Mouse (Mus musculus): ENCODE results near the gene Khdrbs1. TPM values are rescaled to one million over a fixed set of nuclear protein-coding genes. Genes with fewer than 3 reads are reported as not detected.

Gene Khdrbs1
- polyA plus RNA-seq (2014; fragmentation: Nextera tagmentation; extraction: Ambion mirVana) = 119 and 154 TPM in 2 replicates

- under 1% methylated on average over 76 of the region's 76 CpGs for WGBS
- peak; percentile 93 for ATAC-seq (ENCODE audit: low FRiP score, low TSS enrichment)
Measured at GRCm38 (mm10) chr4:129742232-129743009, at the start of gene Khdrbs1. Khdrbs1 (minus strand) TSS chr4:129742303.

DNA sequence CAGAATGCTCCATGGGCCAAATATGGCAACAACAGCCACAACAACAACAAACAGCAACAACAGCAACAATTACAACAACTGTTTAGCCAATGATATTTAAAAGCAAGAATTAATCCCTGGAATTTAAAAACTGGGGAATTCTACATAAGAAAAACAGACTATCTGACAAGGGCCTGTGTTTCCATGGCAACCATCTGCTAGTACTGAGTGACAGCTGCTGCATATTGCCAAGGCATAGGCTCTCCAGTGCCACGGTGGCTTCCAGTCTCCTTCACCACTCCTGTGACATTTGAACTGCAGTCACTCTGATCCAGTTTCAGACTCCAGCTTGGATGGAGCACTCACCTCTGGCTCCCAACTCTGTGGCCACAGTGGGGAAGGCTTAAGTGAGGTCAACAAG lies 49.3 kb upstream of the Khdrbs1 start:
- ATAC-seq (ENCODE audit: low FRiP score, low TSS enrichment) = no peak
- WGBS = 3% methylated on average over 1 of the region's 1 CpGs
- H3K4me1 ChIP-seq (ENCODE audit: control insufficient read depth, insufficient read depth, low read length) = peaks cover 18% of the 10 kb centered on the region

More at GRCm38 (mm10) chr4:129742232-129743009, at the start of gene Khdrbs1:
- H3K4me2 ChIP-seq (ENCODE audit: low read length) = peak within 1 kb of the TSS; percentile 71
- 0 out of 2 replicates have a peak, but pooled peaks cover under 1% of the 10 kb centered on the region for H3K36me3 ChIP-seq (ENCODE audit: control insufficient read depth, insufficient read depth, low read length)
- H3K4me1 ChIP-seq (ENCODE audit: control insufficient read depth, insufficient read depth, low read length) = peaks cover 24% of the 10 kb centered on the region
- H3K4me3 ChIP-seq (replicated peaks; ENCODE audit: low read depth, low read length) = peak within 1 kb of the TSS; percentile 100
- peak; percentile 100 for DNase-seq
- H3K27ac ChIP-seq (replicated peaks; ENCODE audit: low read depth, low read length) = peak within 1 kb of the TSS; percentile 100
- H3K27me3 ChIP-seq (ENCODE audit: control insufficient read depth, insufficient read depth, low read length) = no peaks in the 10 kb centered on the region
- H3K9me3 ChIP-seq (ENCODE audit: control insufficient read depth, low read length) = no peaks in the 10 kb centered on the region
- H3K9ac ChIP-seq (replicated peaks; ENCODE audit: low read length) = peak within 1 kb of the TSS; percentile 99

GRCm38 (mm10) chr4:129790475-129790874 lies 48.4 kb upstream of the Khdrbs1 start:
- H3K4me1 ChIP-seq (ENCODE audit: control insufficient read depth, insufficient read depth, low read length) = peaks cover 16% of the 10 kb centered on the region
- no peaks in the 10 kb centered on the region for H3K9me3 ChIP-seq (ENCODE audit: control insufficient read depth, low read length)
- no peaks in the 10 kb centered on the region for H3K36me3 ChIP-seq (ENCODE audit: control insufficient read depth, insufficient read depth, low read length)
- no peak overlapping the region for H3K9ac ChIP-seq (replicated peaks; ENCODE audit: low read length)
- ATAC-seq (ENCODE audit: low FRiP score, low TSS enrichment) = no peak
- H3K27me3 ChIP-seq (ENCODE audit: control insufficient read depth, insufficient read depth, low read length) = no peaks in the 10 kb centered on the region
- no peak overlapping the region for H3K27ac ChIP-seq (replicated peaks; ENCODE audit: low read depth, low read length)
- no peak overlapping the region for H3K4me2 ChIP-seq (ENCODE audit: low read length)
- H3K4me3 ChIP-seq (replicated peaks; ENCODE audit: low read depth, low read length) = no peak overlapping the region
- DNase-seq = no peak
- WGBS = 80% methylated on average over 3 of the region's 3 CpGs

More for the DNA sequence above, 49.3 kb upstream of the Khdrbs1 start:
- Histone ChIP-seq H3K27ac (replicated peaks; ENCODE audit: low read depth, low read length) (peak overlapping the region; percentile 55; the same call in 1 of the 2 replicates), H3K9me3 (ENCODE audit: control insufficient read depth, low read length) (no peaks in the 10 kb centered on the region), H3K27me3 (ENCODE audit: control insufficient read depth, insufficient read depth, low read length) (no peaks in the 10 kb centered on the region), H3K9ac (replicated peaks; ENCODE audit: low read length) (no peak overlapping the region), H3K4me3 (replicated peaks; ENCODE audit: low read depth, low read length) (no peak overlapping the region), H3K36me3 (ENCODE audit: control insufficient read depth, insufficient read depth, low read length) (no peaks in the 10 kb centered on the region), H3K4me2 (ENCODE audit: low read length) (no peak overlapping the region)
- peak; percentile 83 for DNase-seq

- Histone ChIP-seq H3K4me3 (replicated peaks; ENCODE audit: low read depth, low read length) (no peak overlapping the region), H3K9me3 (ENCODE audit: control insufficient read depth, low read length) (no peaks in the 10 kb centered on the region), H3K9ac (replicated peaks; ENCODE audit: low read length) (no peak overlapping the region), H3K4me2 (ENCODE audit: low read length) (no peak overlapping the region), H3K4me1 (ENCODE audit: control insufficient read depth, insufficient read depth, low read length) (peaks cover 10% of the 10 kb centered on the region), H3K36me3 (ENCODE audit: control insufficient read depth, insufficient read depth, low read length) (no peaks in the 10 kb centered on the region), H3K27ac (replicated peaks; ENCODE audit: low read depth, low read length) (no peak overlapping the region), H3K27me3 (ENCODE audit: control insufficient read depth, insufficient read depth, low read length) (no peaks in the 10 kb centered on the region)
- DNase-seq (no peak), ATAC-seq (ENCODE audit: low FRiP score, low TSS enrichment) (no peak)
- 89% methylated on average over 2 of the region's 2 CpGs for WGBS
Measured at GRCm38 (mm10) chr4:129789635-129790034, 47.5 kb upstream of the Khdrbs1 start.

- no peak overlapping the region for H3K4me3 ChIP-seq (replicated peaks; ENCODE audit: low read depth, low read length)
- DNase-seq = no peak
- no peaks in the 10 kb centered on the region for H3K27me3 ChIP-seq (ENCODE audit: control insufficient read depth, insufficient read depth, low read length)
- no peak overlapping the region for H3K9ac ChIP-seq (replicated peaks; ENCODE audit: low read length)
- no peaks in the 10 kb centered on the region for H3K36me3 ChIP-seq (ENCODE audit: control insufficient read depth, insufficient read depth, low read length)
- no peak for ATAC-seq (ENCODE audit: low FRiP score, low TSS enrichment)
- no peaks in the 10 kb centered on the region for H3K9me3 ChIP-seq (ENCODE audit: control insufficient read depth, low read length)
- H3K4me1 ChIP-seq (ENCODE audit: control insufficient read depth, insufficient read depth, low read length) = peaks cover 10% of the 10 kb centered on the region
- H3K27ac ChIP-seq (replicated peaks; ENCODE audit: low read depth, low read length) = no peak overlapping the region
- no peak overlapping the region for H3K4me2 ChIP-seq (ENCODE audit: low read length)
- WGBS = 82% methylated on average over 8 of the region's 8 CpGs
Measured at GRCm38 (mm10) chr4:129788693-129789092, 46.6 kb upstream of the Khdrbs1 start.

GRCm38 (mm10) chr4:129785178-129785577 lies 43.1 kb upstream of the Khdrbs1 start:
- Histone ChIP-seq H3K4me2 (ENCODE audit: low read length) (no peak overlapping the region), H3K4me3 (replicated peaks; ENCODE audit: low read depth, low read length) (no peak overlapping the region), H3K36me3 (ENCODE audit: control insufficient read depth, insufficient read depth, low read length) (no peaks in the 10 kb centered on the region), H3K9ac (replicated peaks; ENCODE audit: low read length) (no peak overlapping the region), H3K27me3 (ENCODE audit: control insufficient read depth, insufficient read depth, low read length) (no peaks in the 10 kb centered on the region), H3K27ac (replicated peaks; ENCODE audit: low read depth, low read length) (no peak overlapping the region), H3K9me3 (ENCODE audit: control insufficient read depth, low read length) (no peaks in the 10 kb centered on the region), H3K4me1 (ENCODE audit: control insufficient read depth, insufficient read depth, low read length) (peaks cover 4% of the 10 kb centered on the region; the same call in 1 of the 2 replicates)
- 4% methylated on average over 4 of the region's 4 CpGs for WGBS
- ATAC-seq (ENCODE audit: low FRiP score, low TSS enrichment) (no peak), DNase-seq (peak; percentile 96)

DNA sequence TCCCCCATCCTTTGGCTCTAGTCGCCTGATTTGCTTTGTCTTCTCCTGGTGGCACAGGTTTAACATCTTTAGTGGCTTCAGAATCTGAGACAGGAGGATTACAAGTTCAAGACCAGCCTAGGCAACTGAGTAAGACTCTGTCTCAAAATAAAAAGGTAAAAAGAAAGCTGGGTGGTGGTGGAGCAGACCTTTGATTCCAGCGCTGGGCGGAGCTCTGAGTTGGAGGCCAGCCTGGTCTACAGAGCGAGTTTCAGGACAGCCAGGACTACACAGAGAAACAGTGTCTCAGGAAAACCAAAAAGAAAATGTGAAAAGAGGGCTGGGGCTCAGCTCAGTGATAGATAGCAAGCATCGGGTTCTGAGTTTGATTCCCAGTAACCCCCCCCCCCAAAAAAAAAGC lies 41.4 kb upstream of the Khdrbs1 start:
- Histone ChIP-seq H3K4me3 (replicated peaks; ENCODE audit: low read depth, low read length) (no peak overlapping the region), H3K36me3 (ENCODE audit: control insufficient read depth, insufficient read depth, low read length) (no peaks in the 10 kb centered on the region), H3K4me1 (ENCODE audit: control insufficient read depth, insufficient read depth, low read length) (peaks cover 4% of the 10 kb centered on the region; the same call in 1 of the 2 replicates), H3K9me3 (ENCODE audit: control insufficient read depth, low read length) (no peaks in the 10 kb centered on the region), H3K9ac (replicated peaks; ENCODE audit: low read length) (no peak overlapping the region), H3K27ac (replicated peaks; ENCODE audit: low read depth, low read length) (no peak overlapping the region), H3K4me2 (ENCODE audit: low read length) (no peak overlapping the region), H3K27me3 (ENCODE audit: control insufficient read depth, insufficient read depth, low read length) (no peaks in the 10 kb centered on the region)
- DNase-seq = no peak
- no peak for ATAC-seq (ENCODE audit: low FRiP score, low TSS enrichment)
- 79% methylated on average over 5 of the region's 5 CpGs for WGBS

DNA sequence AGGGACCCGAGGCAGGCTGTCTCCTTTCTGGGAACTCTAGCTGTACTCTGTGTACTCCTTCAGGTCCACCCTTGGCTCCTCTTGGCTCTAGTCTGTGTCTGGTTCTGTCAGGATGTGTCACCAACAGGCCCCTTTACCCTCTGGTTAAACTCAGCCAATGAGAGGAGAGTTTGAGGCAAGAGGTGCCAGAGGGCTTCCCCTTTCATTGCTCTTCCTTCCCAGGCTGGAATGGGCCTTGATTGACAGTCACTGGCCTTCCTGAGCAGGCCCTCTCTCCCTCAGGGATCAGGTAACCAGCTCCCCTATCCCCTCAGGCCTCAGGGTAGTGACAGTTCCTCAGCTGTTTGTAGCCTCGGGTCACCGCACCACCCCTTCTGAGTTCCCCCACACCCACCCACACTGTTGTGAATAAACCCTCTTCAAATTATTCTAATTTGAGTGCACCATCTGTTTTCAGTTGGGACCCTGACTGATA lies 40.8 kb upstream of the Khdrbs1 start:
- H3K4me2 ChIP-seq (ENCODE audit: low read length) = no peak overlapping the region
- H3K4me3 ChIP-seq (replicated peaks; ENCODE audit: low read depth, low read length) = no peak overlapping the region
- DNase-seq (peak; percentile 46), ATAC-seq (ENCODE audit: low FRiP score, low TSS enrichment) (no peak)
- no peaks in the 10 kb centered on the region for H3K27me3 ChIP-seq (ENCODE audit: control insufficient read depth, insufficient read depth, low read length)
- no peaks in the 10 kb centered on the region for H3K9me3 ChIP-seq (ENCODE audit: control insufficient read depth, low read length)
- H3K36me3 ChIP-seq (ENCODE audit: control insufficient read depth, insufficient read depth, low read length) = no peaks in the 10 kb centered on the region
- no peak overlapping the region for H3K9ac ChIP-seq (replicated peaks; ENCODE audit: low read length)
- 36% methylated on average over 3 of the region's 3 CpGs for WGBS
- H3K27ac ChIP-seq (replicated peaks; ENCODE audit: low read depth, low read length) = peak overlapping the region; percentile 53; the same call in 1 of the 2 replicates
- H3K4me1 ChIP-seq (ENCODE audit: control insufficient read depth, insufficient read depth, low read length) = peaks cover 4% of the 10 kb centered on the region; the same call in 1 of the 2 replicates

All from midbrain, embryonic 14.5 days (tissue).